Mouse (Mus musculus): ENCODE measurements around the gene Wdr11.

GRCm38 (mm10) chr7:129670280-129670679 is 78.6 kb downstream of the Wdr11 start:
- TF ChIP-seq POLR2A (IDR thresholded peaks at IDR 0.05; ENCODE audit: insufficient read depth, low read depth, low read length) (no peak), CTCF (IDR thresholded peaks at IDR 0.05; ENCODE audit: insufficient read depth, low read depth, low read length) (no peak)

All from olfactory bulb, adult 2 months (tissue).